Mouse (Mus musculus): ENCODE measurements around the gene Inpp5e. TPM values are rescaled to one million over a fixed set of nuclear protein-coding genes. Genes with fewer than 3 reads are reported as not detected.

Gene Inpp5e
- total RNA-seq (2022): 1 to 10 TPM; 9.0 to 9.6 (median 9.2) TPM

DNA sequence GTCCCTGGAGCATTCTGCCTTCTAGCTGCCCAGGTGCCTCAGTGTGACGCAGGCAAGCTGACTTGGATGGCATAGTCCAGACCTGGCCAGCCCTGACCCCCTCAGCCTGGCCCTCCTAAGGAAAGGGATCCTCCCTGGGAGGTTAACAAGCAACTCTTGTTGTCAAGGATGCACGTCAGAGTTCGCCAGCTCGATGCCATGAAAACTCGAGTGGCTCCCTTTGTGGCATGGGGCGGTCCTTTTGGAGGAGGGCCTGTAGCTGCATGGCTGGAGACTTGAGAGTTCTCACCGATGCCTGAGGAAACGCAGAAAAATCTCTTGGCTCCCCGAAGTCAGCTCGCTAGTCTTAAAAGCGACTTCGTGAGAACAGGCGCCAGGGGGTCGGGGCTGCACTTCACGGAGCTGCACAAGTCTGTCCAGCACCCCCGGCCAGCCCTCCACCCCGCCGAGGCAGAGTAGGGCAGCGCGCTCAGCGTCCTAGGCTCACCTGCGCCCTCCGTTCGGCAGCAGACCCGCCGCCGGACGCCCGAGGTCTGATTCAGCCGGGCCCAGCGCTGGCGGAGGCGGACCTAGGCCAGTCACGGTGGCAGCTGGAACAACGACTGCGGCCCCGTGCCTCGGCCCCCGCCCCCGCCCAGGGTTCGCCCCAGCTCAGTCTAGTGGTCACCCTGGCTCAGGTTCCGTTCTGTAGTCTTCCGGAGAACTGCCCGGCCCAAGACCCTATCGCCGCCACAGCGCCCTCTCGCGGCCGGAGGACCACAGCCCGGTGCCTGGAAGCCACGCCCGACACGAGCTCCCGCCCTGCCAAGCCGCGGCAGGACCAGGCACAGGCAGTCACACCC is at the start of gene Inpp5e:
Gene Inpp5e, minus strand, starts transcription at position 689 of the 842 bp plus-strand sequence.
- DNase-seq (ENCODE audit: low spot score in 2 of 2): peak; percentile 95

DNA sequence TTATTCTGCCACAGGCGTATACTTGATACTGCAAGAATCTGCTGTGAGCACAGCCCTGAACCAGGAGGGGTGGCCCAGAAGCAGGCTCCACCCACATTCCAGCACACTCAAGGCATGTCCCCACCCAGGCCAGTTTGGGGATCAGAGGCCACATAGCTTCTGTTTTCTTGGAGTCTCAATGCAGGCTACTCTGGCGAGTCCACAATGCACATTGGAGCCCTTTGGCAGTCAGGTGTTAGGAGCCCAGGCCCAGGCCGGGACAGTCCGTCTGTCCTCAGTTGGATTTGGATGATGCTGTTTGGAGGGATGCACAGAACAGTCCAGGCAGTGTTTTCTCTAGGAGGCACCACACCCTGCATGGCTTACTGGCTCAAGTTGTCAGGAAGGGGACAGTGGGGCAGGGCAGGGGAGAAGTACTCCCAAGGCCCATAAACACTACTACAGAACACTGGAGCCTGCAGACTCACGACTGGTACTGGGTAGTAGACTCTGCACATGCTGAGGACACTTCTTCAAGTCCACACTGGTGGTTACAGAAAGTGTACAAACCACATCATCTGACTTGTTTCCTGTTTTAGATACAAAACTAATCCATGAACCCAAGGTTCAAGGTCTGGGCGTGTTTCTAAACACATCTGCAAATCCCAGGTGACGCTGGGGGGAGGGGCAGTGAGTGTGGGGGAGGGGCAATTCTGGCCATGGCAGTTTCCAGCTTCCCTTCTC is 49.6 kb upstream of the Inpp5e start:
- DNase-seq (ENCODE audit: low spot score in 2 of 2): peak; percentile 35 to 51

DNA sequence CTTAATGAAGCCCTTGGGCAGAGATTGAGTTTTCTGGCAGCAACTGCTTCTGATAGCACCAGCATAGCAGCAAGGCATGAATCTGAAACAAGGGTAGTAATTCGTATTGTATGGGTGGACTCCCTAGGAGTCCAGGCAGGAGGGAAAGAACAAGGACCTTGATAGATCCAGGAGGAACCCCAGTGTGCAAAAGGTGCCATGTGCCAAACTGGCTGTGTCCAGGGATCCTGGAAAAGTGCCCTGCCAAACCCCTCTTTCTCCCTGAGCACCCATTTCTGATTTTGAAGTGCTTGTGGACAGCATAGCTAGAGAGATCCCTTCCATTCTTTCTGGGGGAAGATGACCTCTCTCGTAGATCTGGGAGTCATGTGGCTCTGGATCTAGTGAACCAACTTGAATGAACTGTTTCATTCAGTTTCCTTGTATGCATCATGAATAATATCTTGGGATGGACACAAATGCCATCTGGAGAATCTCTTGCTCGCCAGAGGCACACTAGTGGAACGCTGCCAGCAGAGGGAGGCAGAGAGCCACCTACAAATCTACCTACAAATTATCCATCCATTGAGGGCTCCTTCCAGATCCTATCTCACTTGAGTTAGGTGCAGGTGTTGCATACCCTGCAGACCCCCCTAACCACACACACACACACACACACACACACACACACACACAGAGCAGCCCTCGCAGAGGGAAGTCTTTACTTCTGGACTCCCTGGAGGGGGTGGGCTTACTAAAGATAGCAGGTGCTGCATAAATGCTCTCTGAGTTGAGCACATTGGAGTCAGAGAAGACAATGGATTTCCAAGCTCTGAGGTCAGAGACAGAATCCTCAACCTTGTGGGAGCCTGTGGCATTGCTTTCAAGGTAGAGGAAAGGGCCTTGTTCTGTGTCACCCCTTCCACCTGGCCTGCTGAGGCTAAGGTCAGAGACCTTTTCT is 40.4 kb upstream of the Inpp5e start:
- peak; percentile 51 to 58 for DNase-seq (ENCODE audit: low spot score in 2 of 2)

GRCm38 (mm10) chr2:26447451-26447850 is 38.4 kb upstream of the Inpp5e start:
- DNase-seq (ENCODE audit: low spot score in 2 of 2): no peak

- DNase-seq (ENCODE audit: low spot score in 2 of 2): no peak
Observed at GRCm38 (mm10) chr2:26446671-26447070, 37.7 kb upstream of the Inpp5e start.

DNA sequence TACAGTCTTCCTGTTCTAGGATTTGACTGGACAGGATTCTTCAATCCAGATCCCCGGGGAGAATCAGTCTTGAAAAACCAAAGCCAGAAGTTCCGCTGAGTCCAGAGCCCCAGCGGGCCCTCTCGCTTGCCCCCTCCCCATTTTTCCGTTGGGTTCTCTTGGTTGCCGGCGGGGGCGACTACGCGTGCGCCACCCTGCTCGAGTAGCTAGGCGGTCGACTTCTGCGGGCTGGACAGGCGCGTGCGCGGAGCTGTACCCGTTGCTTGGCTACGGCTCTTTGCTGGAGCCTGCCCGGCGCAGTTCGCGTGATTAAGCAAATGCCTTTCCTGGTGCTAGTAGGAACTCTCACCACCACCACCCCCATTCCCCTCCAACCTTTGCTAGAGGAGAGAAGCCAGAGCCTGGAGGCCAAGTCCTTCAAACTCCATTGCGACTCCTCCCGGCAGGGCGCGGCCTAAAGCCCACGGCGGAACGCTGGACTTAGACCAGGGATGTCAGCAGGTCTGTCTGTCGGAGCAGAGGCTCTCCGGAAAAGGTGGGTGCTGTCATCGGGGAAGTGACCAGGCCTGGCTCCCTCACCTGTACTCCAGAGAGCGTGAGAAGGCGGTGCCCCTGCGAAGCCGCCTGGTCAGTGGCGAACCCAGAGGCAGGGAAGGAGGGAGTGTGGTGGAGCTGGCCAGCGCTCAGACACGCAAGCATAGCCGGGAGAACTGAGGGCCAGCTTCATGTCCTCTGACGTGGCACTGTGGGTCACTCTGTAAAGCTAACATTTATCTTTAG is 36.9 kb upstream of the Inpp5e start:
- DNase-seq (ENCODE audit: low spot score in 2 of 2): peak in 1 of 2 experiments; percentile 93

- DNase-seq (ENCODE audit: low spot score in 2 of 2): peak; percentile 100
Observed at GRCm38 (mm10) chr2:26444946-26445665, 36.1 kb upstream of the Inpp5e start, which contains the start of gene Sec16a. TSS of gene Sec16a (minus strand) at chr2:26445216.

GRCm38 (mm10) chr2:26444368-26444767 is 35.4 kb upstream of the Inpp5e start:
- DNase-seq (ENCODE audit: low spot score in 2 of 2): no peak

GRCm38 (mm10) chr2:26443876-26444275 is 34.9 kb upstream of the Inpp5e start:
- no peak for DNase-seq (ENCODE audit: low spot score in 2 of 2)

DNA sequence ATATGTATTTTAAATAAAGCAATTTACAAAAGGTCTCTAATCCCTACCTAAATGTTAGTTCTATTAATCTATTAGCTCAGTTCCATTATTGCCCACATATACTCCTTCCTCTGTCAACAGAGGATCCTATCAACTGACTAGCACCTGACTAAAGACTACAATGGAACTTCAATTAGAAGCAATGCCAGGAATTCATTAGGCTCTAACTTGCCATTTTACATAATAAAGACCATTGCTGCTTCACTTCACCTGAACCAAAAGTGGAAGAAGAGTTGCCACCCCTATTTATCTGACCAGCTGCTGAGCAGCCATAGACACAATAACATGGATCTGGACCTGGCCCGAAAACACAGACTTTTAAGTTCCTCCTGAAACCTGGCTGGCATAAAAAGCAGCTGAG is 33.8 kb upstream of the Inpp5e start:
- DNase-seq (ENCODE audit: low spot score in 2 of 2): no peak

DNA sequence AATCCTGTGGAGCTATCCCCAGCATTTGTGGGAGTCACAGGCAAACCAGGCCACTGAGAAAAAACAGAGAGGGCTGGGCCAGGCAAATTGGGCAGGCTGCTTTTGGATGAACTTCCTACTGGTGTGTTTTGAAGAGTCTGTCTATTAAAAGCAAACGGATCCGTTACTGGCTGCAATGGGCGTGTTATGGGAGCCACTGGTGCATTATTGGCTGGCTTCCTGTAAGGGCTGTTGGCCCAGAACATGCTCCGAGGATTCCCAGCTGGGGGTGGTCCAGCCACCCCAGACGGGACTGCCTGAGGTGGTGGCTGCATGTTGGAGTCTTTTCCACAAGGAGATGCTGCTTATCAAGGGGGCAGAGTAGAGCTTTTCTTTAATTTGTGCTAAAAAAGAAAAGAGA is 32.7 kb upstream of the Inpp5e start:
- DNase-seq (ENCODE audit: low spot score in 2 of 2): peak; percentile 44 to 66

- DNase-seq (ENCODE audit: low spot score in 2 of 2): no peak
Observed at GRCm38 (mm10) chr2:26441261-26441660, 32.3 kb upstream of the Inpp5e start.

DNA sequence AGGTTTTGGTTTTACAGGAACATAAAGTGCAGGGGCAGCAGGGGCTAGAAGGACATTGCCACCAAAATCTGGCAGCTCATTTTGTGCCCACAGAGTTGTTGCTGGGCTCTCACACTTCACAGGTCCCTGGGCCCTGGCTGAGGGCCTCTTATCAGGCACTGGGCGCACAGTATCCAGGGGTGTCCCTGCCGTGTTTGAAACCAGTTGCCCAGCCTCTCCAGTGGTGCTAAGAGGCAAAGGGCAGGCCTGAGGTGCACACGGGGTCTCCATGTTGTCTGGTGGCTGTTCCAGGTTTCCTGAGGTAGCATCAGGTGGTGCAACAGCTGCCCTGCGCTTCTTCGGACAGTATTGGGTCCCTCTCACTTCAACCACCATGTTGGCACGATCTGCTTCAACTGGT is 30.7 kb upstream of the Inpp5e start:
- DNase-seq (ENCODE audit: low spot score in 2 of 2): no peak

GRCm38 (mm10) chr2:26438373-26438772 is 29.4 kb upstream of the Inpp5e start:
- no peak for DNase-seq (ENCODE audit: low spot score in 2 of 2)

- no peak for DNase-seq (ENCODE audit: low spot score in 2 of 2)
Observed at GRCm38 (mm10) chr2:26437221-26437620, 28.2 kb upstream of the Inpp5e start.

- no peak for DNase-seq (ENCODE audit: low spot score in 2 of 2)
Observed at GRCm38 (mm10) chr2:26434791-26435572, 26.0 kb upstream of the Inpp5e start.

- DNase-seq (ENCODE audit: low spot score in 2 of 2): no peak
Observed at GRCm38 (mm10) chr2:26429851-26430250, 20.8 kb upstream of the Inpp5e start.

DNA sequence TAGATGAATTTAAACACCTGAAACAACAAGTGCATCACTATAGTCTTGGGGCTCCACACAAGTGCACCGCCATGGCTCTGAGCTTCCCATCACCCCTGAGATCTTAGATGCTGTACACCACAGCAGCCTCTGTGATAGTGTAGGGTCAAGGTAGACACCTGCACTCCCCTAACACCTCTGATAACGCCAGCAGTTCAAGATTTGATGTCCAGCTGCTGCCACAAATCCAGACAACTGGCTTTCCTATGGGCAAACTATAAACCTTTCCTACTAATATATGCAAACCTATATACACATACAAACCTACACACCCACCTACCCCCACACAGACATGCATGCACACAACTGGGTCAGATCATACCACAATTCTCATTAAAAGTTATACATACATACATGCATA is 15.5 kb upstream of the Inpp5e start:
- no peak for DNase-seq (ENCODE audit: low spot score in 2 of 2)

DNA sequence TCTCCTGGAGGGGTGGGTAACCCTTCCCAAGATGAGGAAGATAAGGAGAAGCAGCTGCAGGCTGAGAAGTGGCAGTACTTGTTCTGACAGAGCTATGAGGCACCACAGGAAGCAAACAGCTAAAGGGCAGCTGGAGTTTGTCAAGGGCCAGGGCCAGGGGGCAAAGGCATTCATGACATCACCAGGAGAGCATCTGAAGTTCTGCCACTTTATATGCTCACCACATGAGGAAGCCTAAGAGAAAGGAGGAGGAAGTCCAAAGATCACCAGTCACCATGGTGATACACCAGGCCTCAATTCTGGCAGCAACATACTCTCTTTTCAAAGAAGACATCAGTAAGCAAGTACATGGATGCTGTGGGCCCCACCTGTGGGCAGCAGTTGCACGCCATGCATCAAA is 14.1 kb upstream of the Inpp5e start:
- no peak for DNase-seq (ENCODE audit: low spot score in 2 of 2)
